Mouse (Mus musculus) forebrain, embryonic 15.5 days (tissue): ENCODE measurements around the gene Kcnq1. TPM values are rescaled to one million over a fixed set of nuclear protein-coding genes. Genes with fewer than 3 reads are reported as not detected.

Source experiments
- ATAC-seq: fragments of 200-750 bp; cut with Nextera tagmentation; replicated peaks from 2 replicates; pipeline ENCODE4 v1.8.0; 2017; ENCODE audit warnings: mild to moderate bottlenecking, moderate TSS enrichment, moderate library complexity
- H3K27ac ChIP-seq: fragments of 300-500 bp; sonication (generic); replicated peaks from 2 replicates; pipeline ENCODE4 v1.5.1; 2015; ENCODE audit warnings: mild to moderate bottlenecking, inconsistent platforms
- H3K27me3 ChIP-seq: fragments of 300-500 bp; sonication (generic); 2 replicates; pipeline ENCODE4 v1.6.1; 2015; ENCODE audit warnings: inconsistent platforms
- H3K36me3 ChIP-seq: fragments of 300-500 bp; sonication (generic); 2 replicates; pipeline ENCODE4 v1.6.1; 2015; ENCODE audit warnings: mild to moderate bottlenecking, inconsistent platforms
- H3K4me1 ChIP-seq: fragments of 300-500 bp; sonication (generic); 2 replicates; pipeline ENCODE4 v1.6.1; 2015; ENCODE audit warnings: inconsistent platforms
- H3K4me2 ChIP-seq: fragments of 300-500 bp; sonication (generic); replicated peaks from 2 replicates; pipeline ENCODE4 v1.6.1; 2015; ENCODE audit warnings: mild to moderate bottlenecking, inconsistent platforms
- H3K4me3 ChIP-seq: fragments of 300-500 bp; sonication (generic); 2 replicates; pipeline ENCODE4 v1.5.1; 2015; ENCODE audit warnings: mild to moderate bottlenecking, inconsistent platforms
- H3K9ac ChIP-seq: fragments of 300-500 bp; sonication (generic); replicated peaks from 2 replicates; pipeline ENCODE4 v1.6.1; 2015; ENCODE audit warnings: mild to moderate bottlenecking, inconsistent platforms
- H3K9me3 ChIP-seq: fragments of 300-500 bp; sonication (generic); 2 replicates; pipeline ENCODE4 v1.6.1; 2016; ENCODE audit warnings: inconsistent platforms
- WGBS: fragments of 180-500 bp; shearing (Covaris S2); methylation state at CpG from one replicate; pipeline ENCODE4 v1.1.7; 2015; ENCODE audit warnings: mixed read lengths; 5-methylcytosine and 5-hydroxymethylcytosine counted together
- polyA plus RNA-seq: library from polyadenylated mRNA; unstranded; fragments of >200 nt; fragmentation: Nextera tagmentation; extraction: Ambion mirVana; gene quantifications from 2 replicates; pipeline ENCODE4 v1.2.1, GENCODE M21; 2015

Gene Kcnq1
- polyA plus RNA-seq, 1 experiment from 2014 or later = 0.81 TPM

GRCm38 (mm10) chr7:143172914-143173547 is 66.9 kb downstream of the Kcnq1 start:
- WGBS = 82% methylated on average over 5 of the region's 5 CpGs
- Histone ChIP-seq H3K9me3 (no peaks in the 10 kb centered on the region), H3K27me3 (no peaks in the 10 kb centered on the region), H3K4me2 (no peak overlapping the region), H3K36me3 (no peaks in the 10 kb centered on the region), H3K9ac (no peak overlapping the region), H3K4me1 (no peaks in the 10 kb centered on the region), H3K4me3 (no peak overlapping the region), H3K27ac (no peak overlapping the region)
- no peak for ATAC-seq

GRCm38 (mm10) chr7:143174633-143175032 is 68.5 kb downstream of the Kcnq1 start:
- H3K27me3 ChIP-seq = no peaks in the 10 kb centered on the region
- 50% methylated on average over 6 of the region's 6 CpGs for WGBS
- H3K9ac ChIP-seq = no peak overlapping the region
- H3K4me2 ChIP-seq = no peak overlapping the region
- no peaks in the 10 kb centered on the region for H3K9me3 ChIP-seq
- no peak overlapping the region for H3K27ac ChIP-seq
- ATAC-seq = no peak
- H3K4me3 ChIP-seq = no peak overlapping the region
- no peaks in the 10 kb centered on the region for H3K4me1 ChIP-seq
- H3K36me3 ChIP-seq = no peaks in the 10 kb centered on the region

- Histone ChIP-seq H3K4me2 (no peak overlapping the region), H3K9ac (no peak overlapping the region), H3K36me3 (no peaks in the 10 kb centered on the region), H3K4me3 (no peak overlapping the region), H3K9me3 (no peaks in the 10 kb centered on the region), H3K27ac (no peak overlapping the region), H3K4me1 (peaks cover 8% of the 10 kb centered on the region), H3K27me3 (no peaks in the 10 kb centered on the region)
- WGBS = 17% methylated on average over 2 of the region's 2 CpGs
- no peak for ATAC-seq
Observed at GRCm38 (mm10) chr7:143178831-143179230, 72.7 kb downstream of the Kcnq1 start.

GRCm38 (mm10) chr7:143180761-143181160 is 74.6 kb downstream of the Kcnq1 start:
- Histone ChIP-seq H3K4me1 (peaks cover 8% of the 10 kb centered on the region), H3K4me3 (no peak overlapping the region), H3K9ac (no peak overlapping the region), H3K36me3 (no peaks in the 10 kb centered on the region), H3K4me2 (no peak overlapping the region), H3K9me3 (no peaks in the 10 kb centered on the region), H3K27ac (no peak overlapping the region), H3K27me3 (no peaks in the 10 kb centered on the region)
- WGBS = 52% methylated on average over 3 of the region's 3 CpGs
- no peak for ATAC-seq

- Histone ChIP-seq H3K4me2 (no peak overlapping the region), H3K9me3 (no peaks in the 10 kb centered on the region), H3K27me3 (no peaks in the 10 kb centered on the region), H3K36me3 (no peaks in the 10 kb centered on the region), H3K4me3 (no peak overlapping the region), H3K9ac (no peak overlapping the region), H3K4me1 (peaks cover 8% of the 10 kb centered on the region), H3K27ac (no peak overlapping the region)
- ATAC-seq = no peak
- 92% methylated on average over 4 of the region's 4 CpGs for WGBS
Observed at GRCm38 (mm10) chr7:143181311-143181710, 75.1 kb downstream of the Kcnq1 start.

- H3K4me3 ChIP-seq = no peak overlapping the region
- 87% methylated on average over 6 of the region's 6 CpGs for WGBS
- ATAC-seq = no peak
- H3K27ac ChIP-seq = no peak overlapping the region
- H3K4me2 ChIP-seq = no peak overlapping the region
- no peak overlapping the region for H3K9ac ChIP-seq
- no peaks in the 10 kb centered on the region for H3K36me3 ChIP-seq
- H3K4me1 ChIP-seq = peaks cover 7% of the 10 kb centered on the region
- H3K27me3 ChIP-seq = no peaks in the 10 kb centered on the region
- H3K9me3 ChIP-seq = no peaks in the 10 kb centered on the region
Observed at GRCm38 (mm10) chr7:143185506-143185905, 79.3 kb downstream of the Kcnq1 start.

- 68% methylated on average over 10 of the region's 10 CpGs for WGBS
- Histone ChIP-seq H3K4me3 (no peak overlapping the region), H3K9ac (no peak overlapping the region), H3K36me3 (no peaks in the 10 kb centered on the region), H3K9me3 (no peaks in the 10 kb centered on the region), H3K27ac (no peak overlapping the region), H3K27me3 (no peaks in the 10 kb centered on the region), H3K4me1 (no peaks in the 10 kb centered on the region), H3K4me2 (no peak overlapping the region)
- ATAC-seq = no peak
Observed at GRCm38 (mm10) chr7:143186378-143186777, 80.2 kb downstream of the Kcnq1 start.

DNA sequence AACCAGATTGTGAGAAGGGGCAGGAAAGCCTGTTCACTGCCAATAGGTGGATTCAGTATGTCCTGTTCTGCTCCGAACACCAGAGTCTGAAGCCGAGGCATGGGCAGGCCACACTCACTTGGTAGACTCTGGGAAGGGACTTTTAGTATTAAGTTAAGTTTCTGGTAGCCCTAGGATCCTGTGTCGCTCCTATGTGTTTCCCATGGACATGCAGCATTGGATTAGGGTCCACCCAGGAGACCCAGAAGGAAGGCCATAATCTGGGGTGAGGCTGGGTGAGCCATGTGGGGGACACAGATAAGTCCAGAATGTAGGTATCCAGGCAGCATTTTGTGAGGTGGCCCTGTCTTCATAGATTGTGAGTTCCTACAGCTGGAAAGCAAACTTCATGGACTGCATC is 81.0 kb downstream of the Kcnq1 start:
- Histone ChIP-seq H3K4me2 (no peak overlapping the region), H3K27me3 (no peaks in the 10 kb centered on the region), H3K9me3 (no peaks in the 10 kb centered on the region), H3K27ac (no peak overlapping the region), H3K36me3 (no peaks in the 10 kb centered on the region), H3K9ac (no peak overlapping the region), H3K4me1 (no peaks in the 10 kb centered on the region), H3K4me3 (no peak overlapping the region)
- WGBS = 91% methylated on average over 3 of the region's 3 CpGs
- ATAC-seq = no peak

GRCm38 (mm10) chr7:143188589-143188988 is 82.4 kb downstream of the Kcnq1 start:
- Histone ChIP-seq H3K9ac (no peak overlapping the region), H3K4me2 (no peak overlapping the region), H3K4me3 (no peak overlapping the region), H3K27ac (no peak overlapping the region), H3K36me3 (no peaks in the 10 kb centered on the region), H3K9me3 (no peaks in the 10 kb centered on the region), H3K27me3 (no peaks in the 10 kb centered on the region), H3K4me1 (no peaks in the 10 kb centered on the region)
- no peak for ATAC-seq
- 91% methylated on average over 2 of the region's 2 CpGs for WGBS

- ATAC-seq = no peak
- H3K4me2 ChIP-seq = no peak overlapping the region
- WGBS = 95% methylated on average over 3 of the region's 3 CpGs
- no peaks in the 10 kb centered on the region for H3K4me1 ChIP-seq
- H3K9ac ChIP-seq = no peak overlapping the region
- H3K27me3 ChIP-seq = no peaks in the 10 kb centered on the region
- H3K27ac ChIP-seq = no peak overlapping the region
- H3K9me3 ChIP-seq = no peaks in the 10 kb centered on the region
- no peaks in the 10 kb centered on the region for H3K36me3 ChIP-seq
- no peak overlapping the region for H3K4me3 ChIP-seq
Observed at GRCm38 (mm10) chr7:143189965-143190722, 84.0 kb downstream of the Kcnq1 start.

DNA sequence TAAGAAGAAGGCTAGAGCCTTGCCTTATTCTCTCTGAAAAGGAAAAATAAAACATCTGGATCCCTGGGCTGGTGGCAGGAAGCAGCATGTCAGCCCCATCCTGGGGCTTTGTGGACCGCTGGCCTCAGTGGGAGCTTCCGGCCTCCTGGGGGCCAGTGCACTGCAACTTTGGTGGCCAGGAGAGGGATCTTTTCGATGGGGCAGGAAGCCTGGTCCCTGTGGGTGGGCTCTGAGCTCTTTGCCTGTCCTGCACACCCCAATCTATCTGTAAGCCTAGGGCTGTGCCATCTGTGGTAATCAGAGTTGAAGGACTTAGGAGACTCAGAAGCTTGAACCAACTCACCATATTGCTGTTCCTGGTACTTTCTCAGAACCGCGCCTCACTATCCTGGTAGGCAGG is 84.7 kb downstream of the Kcnq1 start:
- Histone ChIP-seq H3K9me3 (no peaks in the 10 kb centered on the region), H3K4me3 (no peak overlapping the region), H3K4me1 (no peaks in the 10 kb centered on the region), H3K36me3 (no peaks in the 10 kb centered on the region), H3K27me3 (no peaks in the 10 kb centered on the region), H3K27ac (no peak overlapping the region), H3K9ac (no peak overlapping the region), H3K4me2 (no peak overlapping the region)
- WGBS = 75% methylated on average over 5 of the region's 5 CpGs
- no peak for ATAC-seq

GRCm38 (mm10) chr7:143192392-143192791 is 86.2 kb downstream of the Kcnq1 start:
- Histone ChIP-seq H3K36me3 (no peaks in the 10 kb centered on the region), H3K9ac (no peak overlapping the region), H3K9me3 (no peaks in the 10 kb centered on the region), H3K4me2 (no peak overlapping the region), H3K27me3 (no peaks in the 10 kb centered on the region), H3K27ac (no peak overlapping the region), H3K4me3 (no peak overlapping the region), H3K4me1 (peaks cover under 1% of the 10 kb centered on the region; the same call in 1 of the 2 replicates)
- ATAC-seq = no peak
- 95% methylated on average over 7 of the region's 7 CpGs for WGBS

- Histone ChIP-seq H3K4me3 (no peak overlapping the region), H3K27ac (no peak overlapping the region), H3K9ac (no peak overlapping the region), H3K4me1 (peaks cover 12% of the 10 kb centered on the region), H3K27me3 (no peaks in the 10 kb centered on the region), H3K4me2 (no peak overlapping the region), H3K9me3 (no peaks in the 10 kb centered on the region), H3K36me3 (no peaks in the 10 kb centered on the region)
- no peak for ATAC-seq
- 91% methylated on average over 7 of the region's 7 CpGs for WGBS
Observed at GRCm38 (mm10) chr7:143194064-143194463, 87.9 kb downstream of the Kcnq1 start.
